22 mouse cellular contexts compared by ENCODE assay signal in genomic region chr9:41995278-41995677, GRCm38 (mm10).
DNase-seq lines count a peak whose midpoint lies in the region; ATAC-seq lines count a peak whose summit lies in the region.
"Had no signal": no experiment of that assay in that cellular context is flagged by ENCODE, and none has a peak within 500 bp of the region (broad histone marks: within the 10 kb centered on the region; RNA-seq: fewer than 3 reads in every experiment).

No protein-coding gene starts in this region.

- H3K4me3 ChIP-seq in forebrain, embryonic 10.5 days, result no peak overlapping the region
- no peak overlapping the region for H3K4me3 ChIP-seq in forebrain, embryonic 11.5 days (ENCODE audit: low read depth, low read length)
- no peak overlapping the region for H3K4me3 ChIP-seq in kidney, embryonic 15.5 days (replicated peaks)
- H3K4me3 ChIP-seq in kidney, embryonic 16.5 days (ENCODE audit: low read length), result no peak overlapping the region
- H3K4me3 ChIP-seq: embryonic facial prominence, embryonic 13.5 days; heart, embryonic 10.5 days; hindbrain, embryonic 12.5 days had no signal

- H3K9ac ChIP-seq in forebrain, embryonic 11.5 days (ENCODE audit: low read length), result no peak overlapping the region
- no peak overlapping the region for H3K9ac ChIP-seq in kidney, embryonic 15.5 days
- no peak overlapping the region for H3K9ac ChIP-seq in kidney, embryonic 16.5 days (replicated peaks; ENCODE audit: low read length)
- H3K9ac ChIP-seq: embryonic facial prominence, embryonic 13.5 days; hindbrain, embryonic 12.5 days had no signal

- H3K27ac ChIP-seq in forebrain, embryonic 10.5 days, result 0 out of 2 replicates have a peak overlapping the region, but pooled peaks have one; percentile 30
- no peak overlapping the region for H3K27ac ChIP-seq in forebrain, embryonic 11.5 days (ENCODE audit: low read depth, low read length)
- no peak overlapping the region for H3K27ac ChIP-seq in kidney, embryonic 15.5 days
- no peak overlapping the region for H3K27ac ChIP-seq in kidney, embryonic 16.5 days (ENCODE audit: low read length)
- H3K27ac ChIP-seq: embryonic facial prominence, embryonic 13.5 days; heart, embryonic 10.5 days; hindbrain, embryonic 12.5 days had no signal

- ATAC-seq in forebrain, embryonic 11.5 days (replicated peaks; ENCODE audit: low FRiP score), result no peak
- no peak for ATAC-seq in kidney, embryonic 15.5 days (replicated peaks; ENCODE audit: low FRiP score)
- ATAC-seq in kidney, embryonic 16.5 days (ENCODE audit: low FRiP score, low TSS enrichment), result no peak
- ATAC-seq: CD4-positive, CD25-positive, alpha-beta regulatory T cell, adult 4 months; hindbrain, embryonic 16.5 days had no signal

- H3K4me2 ChIP-seq in forebrain, embryonic 11.5 days (ENCODE audit: low read depth, low read length, severe bottlenecking), result no peak overlapping the region
- H3K4me2 ChIP-seq in kidney, embryonic 15.5 days, result no peak overlapping the region
- H3K4me2 ChIP-seq in kidney, embryonic 16.5 days (replicated peaks; ENCODE audit: low read depth, low read length), result no peak overlapping the region
- H3K4me2 ChIP-seq: embryonic facial prominence, embryonic 13.5 days; hindbrain, embryonic 12.5 days had no signal

- DNase-seq in forebrain, embryonic 10.5 days (ENCODE audit: extremely low spot score, low spot score), result no peak
- no peak for DNase-seq in forebrain, embryonic 11.5 days (ENCODE audit: low spot score)
- DNase-seq in kidney, adult 11 months, result peak; percentile 36
- DNase-seq in kidney, postnatal 14 days, result peak; percentile 15
- peak; percentile 17 to 28 for DNase-seq in kidney, postnatal 36 days
- DNase-seq: adrenal gland, postnatal 10 days; B cell, adult 2 months; cerebellum, adult 18-20 months; cerebellum, adult 9-11 months; cerebellum, postnatal 36 days; gastrocnemius, postnatal 10 days; heart, adult 18-20 months; heart, postnatal 10 days; heart, postnatal 4 days had no signal

- H3K36me3 ChIP-seq in forebrain, embryonic 10.5 days (replicated peaks), result peaks cover 5% of the 10 kb centered on the region
- no peaks in the 10 kb centered on the region for H3K36me3 ChIP-seq in forebrain, embryonic 11.5 days (ENCODE audit: control insufficient read depth, insufficient read depth, low read length)
- peaks cover 10% of the 10 kb centered on the region; the same call in 1 of the 2 replicates for H3K36me3 ChIP-seq in kidney, embryonic 15.5 days
- 0 out of 2 replicates have a peak, but pooled peaks cover 2% of the 10 kb centered on the region for H3K36me3 ChIP-seq in kidney, embryonic 16.5 days (ENCODE audit: insufficient read depth, low read length)
- H3K36me3 ChIP-seq: G1E had no signal

- no peaks in the 10 kb centered on the region for H3K9me3 ChIP-seq in forebrain, embryonic 10.5 days
- H3K9me3 ChIP-seq in forebrain, embryonic 11.5 days (ENCODE audit: control insufficient read depth, low read length), result no peaks in the 10 kb centered on the region
- H3K9me3 ChIP-seq in kidney, embryonic 15.5 days (replicated peaks), result no peaks in the 10 kb centered on the region
- no peaks in the 10 kb centered on the region for H3K9me3 ChIP-seq in kidney, embryonic 16.5 days (ENCODE audit: low read length)
- H3K9me3 ChIP-seq: embryonic facial prominence, embryonic 13.5 days; heart, embryonic 10.5 days; hindbrain, embryonic 12.5 days had no signal

- H3K4me1 ChIP-seq in forebrain, embryonic 10.5 days, result peaks cover 12% of the 10 kb centered on the region
- peaks cover 2% of the 10 kb centered on the region; the same call in 1 of the 2 replicates for H3K4me1 ChIP-seq in forebrain, embryonic 11.5 days (replicated peaks; ENCODE audit: control insufficient read depth, insufficient read depth, low read length)
- H3K4me1 ChIP-seq in kidney, embryonic 15.5 days, result no peaks in the 10 kb centered on the region
- peaks cover 3% of the 10 kb centered on the region; the same call in 1 of the 2 replicates for H3K4me1 ChIP-seq in kidney, embryonic 16.5 days (ENCODE audit: insufficient read depth, low read length)
- H3K4me1 ChIP-seq: heart, embryonic 10.5 days had no signal

- no peaks in the 10 kb centered on the region for H3K27me3 ChIP-seq in forebrain, embryonic 10.5 days (ENCODE audit: poor library complexity, severe bottlenecking)
- H3K27me3 ChIP-seq in forebrain, embryonic 11.5 days (ENCODE audit: control insufficient read depth, insufficient read depth, low read length), result no peaks in the 10 kb centered on the region
- H3K27me3 ChIP-seq in kidney, embryonic 15.5 days, result no peaks in the 10 kb centered on the region
- no peaks in the 10 kb centered on the region for H3K27me3 ChIP-seq in kidney, embryonic 16.5 days (ENCODE audit: insufficient read depth, low read length)
- H3K27me3 ChIP-seq: embryonic facial prominence, embryonic 13.5 days; hindbrain, embryonic 12.5 days had no signal

- WGBS in forebrain, embryonic 10.5 days, result 81% methylated on average over 9 of the region's 9 CpGs
- 59% methylated on average over 9 of the region's 9 CpGs for WGBS in forebrain, embryonic 11.5 days
- 81% methylated on average over 9 of the region's 9 CpGs for WGBS in kidney, embryonic 15.5 days
- WGBS in kidney, embryonic 16.5 days, result 77% methylated on average over 9 of the region's 9 CpGs

Comparison
In these comparisons a context has a peak if more than half of its experiments do, and no peak if none do; other contexts are left out.
1. DNase-seq: peak in kidney, adult 11 months (single experiment), kidney, postnatal 14 days (single experiment) and kidney, postnatal 36 days (2 of 2); none in forebrain, embryonic 10.5 days (single experiment) and forebrain, embryonic 11.5 days (single experiment).